Mouse (Mus musculus): Measurements from ENCODE around the gene Avpr1b. TPM values are rescaled to one million over a fixed set of nuclear protein-coding genes. Genes with fewer than 3 reads are reported as not detected.

Gene Avpr1b
- polyA plus RNA-seq, 1 experiment from 2014 or later, result not detected

DNA sequence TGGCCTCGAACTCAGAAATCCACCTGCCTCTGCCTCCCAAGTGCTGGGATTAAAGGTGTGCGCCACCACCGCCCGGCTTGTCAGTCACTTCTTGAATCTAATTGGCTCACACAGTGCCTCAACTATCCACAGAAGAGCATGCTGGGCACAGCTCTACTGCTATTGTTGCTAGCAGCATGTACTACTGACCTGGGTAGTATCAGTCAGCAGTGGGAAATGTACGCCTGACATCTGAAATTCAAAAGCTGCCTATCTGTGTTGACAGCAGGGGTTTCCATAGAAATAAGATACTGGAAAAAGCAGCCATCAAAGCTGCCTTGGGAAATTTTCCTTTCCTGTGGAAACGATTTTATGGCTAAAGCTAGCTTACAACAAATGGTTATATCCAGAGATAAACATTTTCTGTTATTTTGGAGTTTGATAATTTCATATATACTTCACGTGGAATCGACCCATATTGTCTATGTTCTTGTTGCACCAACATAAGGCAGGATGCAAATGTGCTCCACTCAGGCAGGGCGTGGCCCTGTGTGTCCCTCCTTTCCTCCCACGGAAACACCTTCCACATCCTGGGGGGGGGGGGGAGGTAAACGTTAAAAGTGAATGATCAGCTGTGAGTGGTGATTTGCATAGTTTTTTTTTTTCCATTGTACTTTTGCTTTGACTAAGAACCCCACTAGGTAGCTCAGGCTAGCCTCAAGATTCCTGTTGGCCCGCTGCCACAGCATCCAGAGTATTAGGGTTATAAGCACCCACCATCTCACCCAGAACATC lies 53.8 kb downstream of the Avpr1b start:
- no peaks in the 10 kb centered on the region for H3K36me3 ChIP-seq (ENCODE audit: control insufficient read depth, insufficient read depth, low read length)
- WGBS, result 76% methylated on average over 12 of the region's 12 CpGs
- peaks cover 4% of the 10 kb centered on the region; the same call in 1 of the 2 replicates for H3K4me1 ChIP-seq (ENCODE audit: control insufficient read depth, insufficient read depth, low read length)
- H3K27ac ChIP-seq (ENCODE audit: low read length), result no peak overlapping the region
- no peaks in the 10 kb centered on the region for H3K9me3 ChIP-seq (ENCODE audit: control insufficient read depth, low read depth, low read length)
- H3K4me2 ChIP-seq (replicated peaks; ENCODE audit: low read depth, low read length), result no peak overlapping the region
- H3K27me3 ChIP-seq (ENCODE audit: control insufficient read depth, insufficient read depth, low read length), result no peaks in the 10 kb centered on the region
- H3K4me3 ChIP-seq (ENCODE audit: low read depth, low read length), result no peak overlapping the region
- ATAC-seq (ENCODE audit: insufficient number of reproducible peaks, insufficient read depth, low FRiP score, low read depth), result no peak
- no peak overlapping the region for H3K9ac ChIP-seq (replicated peaks; ENCODE audit: low read depth, low read length)

DNA sequence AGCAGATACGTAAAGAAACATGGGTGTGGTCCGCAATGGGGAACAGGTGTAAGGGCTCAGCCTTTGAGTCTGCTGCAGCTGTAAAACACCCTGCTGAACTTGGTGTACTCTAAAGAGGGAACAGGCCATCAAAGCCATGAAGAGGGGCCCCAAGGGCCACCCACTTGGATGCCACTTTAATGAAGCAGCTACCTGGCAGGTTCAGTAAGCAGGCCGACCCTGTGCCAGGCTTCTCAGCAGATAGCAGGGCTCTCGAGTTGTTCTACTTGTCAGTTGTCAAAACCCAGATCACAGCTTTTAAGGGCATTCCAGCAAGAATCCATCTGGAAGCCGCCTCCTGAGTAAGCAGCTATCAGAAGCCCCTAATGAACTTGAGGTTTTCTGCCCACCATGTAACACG lies 56.6 kb downstream of the Avpr1b start:
- Histone ChIP-seq H3K27me3 (ENCODE audit: control insufficient read depth, insufficient read depth, low read length) (no peaks in the 10 kb centered on the region), H3K4me1 (ENCODE audit: control insufficient read depth, insufficient read depth, low read length) (peaks cover 4% of the 10 kb centered on the region; the same call in 1 of the 2 replicates), H3K9me3 (ENCODE audit: control insufficient read depth, low read depth, low read length) (no peaks in the 10 kb centered on the region), H3K36me3 (ENCODE audit: control insufficient read depth, insufficient read depth, low read length) (no peaks in the 10 kb centered on the region), H3K27ac (ENCODE audit: low read length) (no peak overlapping the region), H3K4me3 (ENCODE audit: low read depth, low read length) (no peak overlapping the region), H3K4me2 (replicated peaks; ENCODE audit: low read depth, low read length) (no peak overlapping the region), H3K9ac (replicated peaks; ENCODE audit: low read depth, low read length) (no peak overlapping the region)
- no peak for ATAC-seq (ENCODE audit: insufficient number of reproducible peaks, insufficient read depth, low FRiP score, low read depth)
- 65% methylated on average over 6 of the region's 6 CpGs for WGBS

DNA sequence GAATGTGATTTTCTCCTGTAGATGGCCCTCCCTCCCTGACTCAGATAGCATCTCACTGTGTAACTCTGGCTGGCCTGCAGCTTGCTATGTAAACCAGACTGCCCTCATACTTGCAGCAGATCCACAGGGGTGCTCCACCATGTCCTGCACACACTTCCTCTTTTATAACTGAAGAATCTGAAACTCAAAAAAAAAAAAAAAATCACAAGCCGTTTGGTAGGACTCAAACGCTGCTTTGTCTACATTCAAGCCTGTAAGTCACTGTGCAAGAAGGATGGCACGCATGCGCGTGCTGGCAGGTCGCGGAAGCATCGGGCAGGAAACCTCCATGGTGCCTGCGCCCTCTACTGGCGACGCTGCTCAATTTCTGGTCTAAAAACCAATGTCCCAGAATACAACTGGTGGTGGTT lies 58.9 kb downstream of the Avpr1b start:
- H3K4me3 ChIP-seq (ENCODE audit: low read depth, low read length), result no peak overlapping the region; the same call in 1 of the 2 replicates
- H3K27ac ChIP-seq (ENCODE audit: low read length), result no peak overlapping the region; the same call in 1 of the 2 replicates
- H3K9me3 ChIP-seq (ENCODE audit: control insufficient read depth, low read depth, low read length), result no peaks in the 10 kb centered on the region
- H3K9ac ChIP-seq (replicated peaks; ENCODE audit: low read depth, low read length), result no peak overlapping the region
- ATAC-seq (ENCODE audit: insufficient number of reproducible peaks, insufficient read depth, low FRiP score, low read depth), result peak; percentile 75; the same call in 1 of the 2 replicates
- peak overlapping the region; percentile 29 for H3K4me2 ChIP-seq (replicated peaks; ENCODE audit: low read depth, low read length)
- H3K36me3 ChIP-seq (ENCODE audit: control insufficient read depth, insufficient read depth, low read length), result no peaks in the 10 kb centered on the region
- no peaks in the 10 kb centered on the region for H3K27me3 ChIP-seq (ENCODE audit: control insufficient read depth, insufficient read depth, low read length)
- 0% methylated on average over 11 of the region's 11 CpGs for WGBS
- H3K4me1 ChIP-seq (ENCODE audit: control insufficient read depth, insufficient read depth, low read length), result peaks cover 4% of the 10 kb centered on the region; the same call in 1 of the 2 replicates

DNA sequence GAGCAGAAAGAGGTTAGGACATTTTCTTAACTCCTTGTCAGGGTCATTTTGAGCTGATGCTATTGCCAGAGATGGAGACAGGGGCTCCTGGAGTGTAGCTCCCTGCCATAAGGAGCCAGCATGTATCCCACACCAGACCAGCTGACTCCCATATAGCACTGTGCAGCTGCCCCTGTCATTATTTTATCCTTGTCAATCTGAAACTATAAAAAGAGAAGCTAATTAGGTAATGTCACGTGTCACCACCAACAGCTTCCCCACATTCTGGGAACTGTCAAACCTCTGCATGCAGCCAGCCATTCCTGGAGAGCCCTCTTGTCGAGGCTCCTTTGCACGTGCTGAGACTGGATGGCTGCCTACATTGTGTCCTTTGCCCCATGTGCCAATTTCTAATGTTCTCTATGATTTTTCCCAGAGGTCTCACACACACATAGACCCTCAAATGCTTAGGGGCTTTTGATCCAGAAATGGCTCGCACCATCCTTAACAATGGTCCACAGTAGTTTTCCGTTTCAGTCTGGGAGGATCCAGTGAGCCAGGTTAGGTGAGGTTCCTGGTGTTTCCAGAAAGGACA lies 60.6 kb downstream of the Avpr1b start:
- Histone ChIP-seq H3K9ac (replicated peaks; ENCODE audit: low read depth, low read length) (no peak overlapping the region), H3K4me3 (ENCODE audit: low read depth, low read length) (no peak overlapping the region), H3K27me3 (ENCODE audit: control insufficient read depth, insufficient read depth, low read length) (no peaks in the 10 kb centered on the region), H3K4me1 (ENCODE audit: control insufficient read depth, insufficient read depth, low read length) (peaks cover 4% of the 10 kb centered on the region; the same call in 1 of the 2 replicates), H3K9me3 (ENCODE audit: control insufficient read depth, low read depth, low read length) (no peaks in the 10 kb centered on the region), H3K27ac (ENCODE audit: low read length) (no peak overlapping the region), H3K4me2 (replicated peaks; ENCODE audit: low read depth, low read length) (no peak overlapping the region), H3K36me3 (ENCODE audit: control insufficient read depth, insufficient read depth, low read length) (no peaks in the 10 kb centered on the region)
- WGBS, result 79% methylated on average over 5 of the region's 5 CpGs
- no peak for ATAC-seq (ENCODE audit: insufficient number of reproducible peaks, insufficient read depth, low FRiP score, low read depth)

DNA sequence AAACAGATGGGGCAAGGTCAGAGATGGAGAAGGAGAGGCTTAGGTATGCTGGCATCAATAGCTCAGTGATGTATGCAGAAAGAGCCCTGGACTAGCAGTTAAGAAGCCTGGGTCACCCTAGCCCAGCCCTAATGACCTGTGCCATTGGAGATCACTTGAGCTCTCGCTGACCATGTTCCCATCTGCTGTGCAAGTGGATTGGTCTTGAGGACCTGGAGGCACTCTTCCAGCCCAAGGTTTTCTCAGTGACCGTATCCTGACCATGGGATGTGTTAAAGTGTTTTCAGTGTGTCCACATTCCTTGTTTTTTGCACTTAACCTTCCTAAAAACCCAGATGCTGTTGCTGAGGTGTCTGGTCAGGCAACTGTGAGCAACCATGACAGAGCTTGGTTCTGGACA lies 61.2 kb downstream of the Avpr1b start:
- Histone ChIP-seq H3K4me3 (ENCODE audit: low read depth, low read length) (no peak overlapping the region), H3K9ac (replicated peaks; ENCODE audit: low read depth, low read length) (no peak overlapping the region), H3K36me3 (ENCODE audit: control insufficient read depth, insufficient read depth, low read length) (no peaks in the 10 kb centered on the region), H3K9me3 (ENCODE audit: control insufficient read depth, low read depth, low read length) (no peaks in the 10 kb centered on the region), H3K4me1 (ENCODE audit: control insufficient read depth, insufficient read depth, low read length) (peaks cover 4% of the 10 kb centered on the region; the same call in 1 of the 2 replicates), H3K4me2 (replicated peaks; ENCODE audit: low read depth, low read length) (no peak overlapping the region), H3K27ac (ENCODE audit: low read length) (no peak overlapping the region), H3K27me3 (ENCODE audit: control insufficient read depth, insufficient read depth, low read length) (no peaks in the 10 kb centered on the region)
- ATAC-seq (ENCODE audit: insufficient number of reproducible peaks, insufficient read depth, low FRiP score, low read depth), result no peak
- WGBS, result 81% methylated on average over 2 of the region's 2 CpGs

DNA sequence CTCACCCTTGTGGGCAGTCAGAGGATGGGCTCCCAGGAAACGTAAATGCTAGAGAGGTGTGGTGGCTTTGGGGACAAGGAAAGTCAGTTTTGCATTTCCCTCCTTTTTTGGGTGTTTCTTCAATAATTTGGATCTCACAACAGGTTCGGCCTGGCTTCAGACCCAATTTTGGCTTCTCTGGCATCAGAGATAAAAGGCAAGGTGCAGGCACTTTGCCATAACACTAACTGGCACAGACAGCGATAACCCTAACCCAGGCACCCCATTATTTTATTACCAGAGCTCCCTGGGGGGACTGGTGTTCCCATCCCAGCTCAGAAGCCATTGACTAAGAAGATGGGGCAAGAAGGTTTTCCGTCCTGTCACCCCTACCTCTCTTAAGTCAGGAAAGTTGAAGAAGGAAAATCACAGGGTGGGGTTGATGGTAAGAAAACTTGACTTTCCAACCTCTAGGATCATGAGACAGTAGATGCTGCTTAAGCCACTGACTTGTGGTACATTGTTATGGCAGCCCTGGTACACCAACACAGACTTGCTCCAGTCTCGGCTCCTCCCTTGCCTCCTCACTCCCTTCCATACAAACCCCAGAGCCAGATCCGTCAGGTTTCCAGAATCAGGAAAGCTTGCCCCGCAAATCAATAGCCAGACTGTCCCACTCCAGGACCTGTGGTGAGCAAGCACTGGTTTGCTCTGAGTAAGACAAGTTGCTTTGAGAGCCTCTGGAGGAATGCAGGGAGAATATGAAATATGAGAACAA lies 61.9 kb downstream of the Avpr1b start:
- H3K4me2 ChIP-seq (replicated peaks; ENCODE audit: low read depth, low read length), result no peak overlapping the region
- H3K27me3 ChIP-seq (ENCODE audit: control insufficient read depth, insufficient read depth, low read length), result no peaks in the 10 kb centered on the region
- 70% methylated on average over 7 of the region's 7 CpGs for WGBS
- peaks cover 4% of the 10 kb centered on the region; the same call in 1 of the 2 replicates for H3K4me1 ChIP-seq (ENCODE audit: control insufficient read depth, insufficient read depth, low read length)
- no peaks in the 10 kb centered on the region for H3K36me3 ChIP-seq (ENCODE audit: control insufficient read depth, insufficient read depth, low read length)
- no peak overlapping the region for H3K9ac ChIP-seq (replicated peaks; ENCODE audit: low read depth, low read length)
- no peak for ATAC-seq (ENCODE audit: insufficient number of reproducible peaks, insufficient read depth, low FRiP score, low read depth)
- no peak overlapping the region for H3K4me3 ChIP-seq (ENCODE audit: low read depth, low read length)
- H3K27ac ChIP-seq (ENCODE audit: low read length), result no peak overlapping the region
- H3K9me3 ChIP-seq (ENCODE audit: control insufficient read depth, low read depth, low read length), result no peaks in the 10 kb centered on the region

Other genes with a start within 250 kb of the Avpr1b start
- gene Srgap2, start 71.9 kb upstream of the Avpr1b start, polyA plus RNA-seq (2014; fragmentation: Nextera tagmentation; extraction: Ambion mirVana), result 22.8 and 24.5 TPM in 2 replicates
- gene Fam72a, start 71.3 kb upstream of the Avpr1b start, polyA plus RNA-seq (2014; fragmentation: Nextera tagmentation; extraction: Ambion mirVana), result 3.1 and 3.2 TPM in 2 replicates
- 46.8 and 56.0 TPM in 2 replicates for gene Ctse, start 39.1 kb downstream of the Avpr1b start, polyA plus RNA-seq (2014; fragmentation: Nextera tagmentation; extraction: Ambion mirVana)
- gene Rab7b, start 89.5 kb downstream of the Avpr1b start, polyA plus RNA-seq (2014; fragmentation: Nextera tagmentation; extraction: Ambion mirVana), result 3.9 and 4.4 TPM in 2 replicates
- 3.3 and 6.4 TPM in 2 replicates for gene Slc26a9, start 144.8 kb downstream of the Avpr1b start, polyA plus RNA-seq (2014; fragmentation: Nextera tagmentation; extraction: Ambion mirVana)
- 2.5 and 2.6 TPM in 2 replicates for gene Pm20d1, start 198.1 kb downstream of the Avpr1b start, polyA plus RNA-seq (2014; fragmentation: Nextera tagmentation; extraction: Ambion mirVana)
- 9.0 and 10.0 TPM in 2 replicates for gene Slc41a1, start 228.3 kb downstream of the Avpr1b start, polyA plus RNA-seq (2014; fragmentation: Nextera tagmentation; extraction: Ambion mirVana)

Data from stomach, embryonic 14.5 days (tissue).